Mouse (Mus musculus) CD4-positive helper T cell, adult 2 months (primary cell): ENCODE data around the gene Fgf12.

Experiments
- DNase-seq: peaks from one replicate; pipeline ENCODE4 v3.0.0-alpha.2; 2012; ENCODE audit warnings: low read depth, missing footprints, low spot score

The Fgf12 gene

GRCm38 (mm10) chr16:28752638-28753118 is at the start of gene Fgf12:
Gene Fgf12, minus strand, starts transcription at chr16:28753068.
- no peak for DNase-seq

GRCm38 (mm10) chr16:28793115-28793514 is 40.2 kb upstream of the Fgf12 start:
- DNase-seq, result no peak

GRCm38 (mm10) chr16:28770276-28770675 is 17.4 kb upstream of the Fgf12 start:
- DNase-seq, result no peak

GRCm38 (mm10) chr16:28761417-28761976 is 8.6 kb upstream of the Fgf12 start:
- no peak for DNase-seq

GRCm38 (mm10) chr16:28753124-28753917 is 453 bp upstream of the Fgf12 start:
- no peak for DNase-seq

GRCm38 (mm10) chr16:28734461-28734860 is 18.4 kb downstream of the Fgf12 start:
- DNase-seq, result no peak

- no peak for DNase-seq
Observed at GRCm38 (mm10) chr16:28726792-28727191, 26.1 kb downstream of the Fgf12 start.

GRCm38 (mm10) chr16:28706623-28707022 is 46.2 kb downstream of the Fgf12 start:
- DNase-seq, result no peak

GRCm38 (mm10) chr16:28700346-28700745 is 52.5 kb downstream of the Fgf12 start:
- DNase-seq, result no peak

GRCm38 (mm10) chr16:28696851-28697250 is 56.0 kb downstream of the Fgf12 start:
- DNase-seq, result no peak

GRCm38 (mm10) chr16:28694113-28694899 is 58.6 kb downstream of the Fgf12 start:
- no peak for DNase-seq

- DNase-seq, result no peak
Observed at GRCm38 (mm10) chr16:28688861-28689385, 63.9 kb downstream of the Fgf12 start.

- no peak for DNase-seq
Observed at GRCm38 (mm10) chr16:28681625-28682024, 71.2 kb downstream of the Fgf12 start.

- DNase-seq, result no peak
Observed at GRCm38 (mm10) chr16:28668815-28669347, 84.0 kb downstream of the Fgf12 start.

GRCm38 (mm10) chr16:28652640-28653039 is 100.2 kb downstream of the Fgf12 start:
- no peak for DNase-seq

- no peak for DNase-seq
Observed at GRCm38 (mm10) chr16:28650589-28650988, 102.3 kb downstream of the Fgf12 start.

- DNase-seq, result no peak
Observed at GRCm38 (mm10) chr16:28645030-28645429, 107.8 kb downstream of the Fgf12 start.

- DNase-seq, result no peak
Observed at GRCm38 (mm10) chr16:28631721-28632120, 121.1 kb downstream of the Fgf12 start.

- no peak for DNase-seq
Observed at GRCm38 (mm10) chr16:28630771-28631484, 121.9 kb downstream of the Fgf12 start.

- no peak for DNase-seq
Observed at GRCm38 (mm10) chr16:28626259-28626658, 126.6 kb downstream of the Fgf12 start.

- DNase-seq, result no peak
Observed at GRCm38 (mm10) chr16:28625689-28626088, 127.2 kb downstream of the Fgf12 start.
